Mouse (Mus musculus) CH12.LX (cell line): ENCODE measurements at regions not wholly inside any gene's neighbourhood (a gene's known extent, or its start where the extent isn't known, plus 50 kb on each side); places are given as distances from the start of the nearest gene placed in this dataset.

Source experiments
- DNase-seq: peaks from one replicate; pipeline ENCODE4 v3.0.0-alpha.2; 2013; ENCODE audit errors: extremely low read depth
- H3K27ac ChIP-seq: 2 replicates; pipeline ENCODE4 v1.5.1; 2012; ENCODE audit warnings: low read depth, mild to moderate bottlenecking, control low read depth, moderate library complexity; ENCODE audit not compliant: insufficient read depth
- H3K27me3 ChIP-seq: replicated peaks from 2 replicates; pipeline ENCODE3; 2012; ENCODE audit warnings: inconsistent platforms
- H3K36me3 ChIP-seq, 2 experiments: replicated peaks in 1 of 2; 2 replicates each; pipeline versions ENCODE3 to v1.6.1; 2012; ENCODE audit warnings: inconsistent platforms in 1 of 2, low read length in 1 of 2, mild to moderate bottlenecking in 1 of 2, mixed read lengths in 1 of 2, moderate library complexity in 1 of 2; ENCODE audit not compliant: control insufficient read depth in 1 of 2, insufficient read depth in 1 of 2
- H3K4me1 ChIP-seq, 2 experiments: 2 replicates each; pipeline ENCODE4 v1.6.1; 2012; ENCODE audit warnings: inconsistent platforms in 1 of 2, moderate library complexity in 1 of 2; ENCODE audit not compliant: insufficient read depth in 2 of 2, control insufficient read depth in 1 of 2
- H3K4me2 ChIP-seq: 2 replicates; pipeline ENCODE4 v1.6.1; 2012; ENCODE audit warnings: low read depth, mild to moderate bottlenecking, control low read depth; ENCODE audit not compliant: poor library complexity, insufficient read depth, severe bottlenecking
- H3K4me3 ChIP-seq, 3 experiments: fragments of 150-350 bp in 1 of 3; sonication (generic) in 1 of 3; replicated peaks in 1 of 3; 2 replicates each; pipeline versions ENCODE3 to v1.5.1; 2011 to 2012; ENCODE audit warnings: low read depth in 2 of 3, low read length in 2 of 3, mild to moderate bottlenecking in 2 of 3, moderate library complexity in 2 of 3, control low read depth in 1 of 3, improper control_type of control experiment in 1 of 3, inconsistent platforms in 1 of 3, mixed read lengths in 1 of 3; ENCODE audit not compliant: poor library complexity in 1 of 3
- H3K79me2 ChIP-seq: replicated peaks from 2 replicates; pipeline ENCODE4 v1.6.1; 2012; ENCODE audit warnings: mild to moderate bottlenecking, moderate library complexity; ENCODE audit not compliant: control insufficient read depth, poor library complexity, insufficient read depth, severe bottlenecking; ENCODE audit errors: extremely low read depth
- H3K9ac ChIP-seq: 2 replicates; pipeline ENCODE4 v1.6.1; 2012; ENCODE audit warnings: low read depth, mild to moderate bottlenecking, control low read depth, moderate library complexity; ENCODE audit not compliant: insufficient read depth
- H3K9me3 ChIP-seq: replicated peaks from 2 replicates; pipeline ENCODE3; 2012; ENCODE audit warnings: low read length, inconsistent platforms, mixed read lengths
- BHLHE40 ChIP-seq: IDR thresholded peaks from 2 replicates; pipeline ENCODE4 v1.6.1; 2011; ENCODE audit warnings: mild to moderate bottlenecking, low read depth, low read length, improper control_type of control experiment
- CHD2 ChIP-seq: IDR thresholded peaks from 2 replicates; pipeline ENCODE4 v1.6.1; 2011; ENCODE audit warnings: low read length, improper control_type of control experiment
- CTCF ChIP-seq, 2 experiments: IDR thresholded peaks in 1 of 2; conservative IDR thresholded peaks in 1 of 2; 2 replicates each; pipeline ENCODE4 v1.5.1; 2011 to 2012; ENCODE audit warnings: low read depth in 2 of 2, low read length in 2 of 2, improper control_type of control experiment in 1 of 2, inconsistent platforms in 1 of 2, mild to moderate bottlenecking in 1 of 2, moderate library complexity in 1 of 2
- E2F4 ChIP-seq: IDR thresholded peaks from 2 replicates; pipeline ENCODE4 v1.6.1; 2011; ENCODE audit warnings: low read depth, low read length, improper control_type of control experiment; ENCODE audit not compliant: insufficient replicate concordance
- ELF1 ChIP-seq: IDR thresholded peaks from 2 replicates; pipeline ENCODE4 v1.6.1; 2014; ENCODE audit warnings: low read depth, mild to moderate bottlenecking, inconsistent platforms, low read length, improper control_type of control experiment
- HCFC1 ChIP-seq: IDR thresholded peaks from 2 replicates; pipeline ENCODE4 v1.6.1; 2012; ENCODE audit warnings: low read depth, mild to moderate bottlenecking, inconsistent platforms, low read length, improper control_type of control experiment
- IRF4 ChIP-seq: IDR thresholded peaks from 2 replicates; pipeline ENCODE4 v1.6.1; 2014; ENCODE audit warnings: low read depth, mild to moderate bottlenecking, inconsistent platforms, low read length, improper control_type of control experiment
- JUND ChIP-seq: conservative IDR thresholded peaks from 2 replicates; pipeline ENCODE4 v1.6.1; 2011; ENCODE audit warnings: low read depth, low read length, improper control_type of control experiment
- MAFK ChIP-seq: IDR thresholded peaks from 2 replicates; pipeline ENCODE4 v1.6.1; 2011; ENCODE audit warnings: low read length, improper control_type of control experiment; ENCODE audit not compliant: insufficient replicate concordance
- MAX ChIP-seq: IDR thresholded peaks from 2 replicates; pipeline ENCODE4 v1.6.1; 2011; ENCODE audit warnings: low read length, improper control_type of control experiment
- NELFE ChIP-seq: IDR thresholded peaks from 2 replicates; pipeline ENCODE4 v1.6.1; 2011; ENCODE audit warnings: low read depth, low read length, improper control_type of control experiment
- POLR2A ChIP-seq: IDR thresholded peaks from 2 replicates; pipeline ENCODE4 v1.6.1; 2011; ENCODE audit warnings: low read depth, mild to moderate bottlenecking, improper control_type of control experiment, low read length
- RAD21 ChIP-seq: IDR thresholded peaks from 2 replicates; pipeline ENCODE4 v1.6.1; 2011; ENCODE audit warnings: low read depth, mild to moderate bottlenecking, low read length, improper control_type of control experiment, moderate library complexity
- RCOR1 ChIP-seq: conservative IDR thresholded peaks from 2 replicates; pipeline ENCODE4 v1.6.1; 2012; ENCODE audit warnings: low read depth, mild to moderate bottlenecking, inconsistent platforms, low read length, improper control_type of control experiment
- SIN3A ChIP-seq: IDR thresholded peaks from 2 replicates; pipeline ENCODE4 v1.6.1; 2012; ENCODE audit warnings: low read length, improper control_type of control experiment, inconsistent platforms
- SMC3 ChIP-seq: IDR thresholded peaks from 2 replicates; pipeline ENCODE4 v1.6.1; 2011; ENCODE audit warnings: low read depth, low read length, improper control_type of control experiment
- TBP ChIP-seq: conservative IDR thresholded peaks from 2 replicates; pipeline ENCODE4 v1.6.1; 2011; ENCODE audit warnings: low read depth, low read length, improper control_type of control experiment
- TCF12 ChIP-seq: IDR thresholded peaks from 2 replicates; pipeline ENCODE4 v1.6.1; 2014; ENCODE audit warnings: low read depth, mild to moderate bottlenecking, inconsistent platforms, low read length, improper control_type of control experiment
- ZKSCAN1 ChIP-seq: IDR thresholded peaks from 2 replicates; pipeline ENCODE4 v1.6.1; 2012; ENCODE audit warnings: low read depth, inconsistent platforms, low read length, improper control_type of control experiment, borderline replicate concordance
- dilution Hi-C: fragments of 300-500 bp; cut with MboI; formaldehyde crosslinking; loops from 2 replicates; pipeline ENCODE4 v1.14.3; 2020; ENCODE audit warnings: low sequenced_read_pairs; ENCODE audit not compliant: extremely low pct_unique_long_range_greater_than_20kb, extremely low pct_ligation_motif_present
- in situ Hi-C: fragments of 300-500 bp; cut with MboI; formaldehyde crosslinking; loops from 3 replicates; pipeline ENCODE4 v1.14.3; 2019; ENCODE audit warnings: low sequenced_read_pairs, low pct_ligation_motif_present, low pct_unique_long_range_greater_than_20kb, mixed read lengths

GRCm38 (mm10) chr16:71247516-71248139, 933.9 kb downstream of the Gbe1 start:
- TF ChIP-seq POLR2A (no peak), TBP (no peak), JUND (no peak), SMC3 (no peak), BHLHE40 (no peak), RCOR1 (no peak), ELF1 (no peak), RAD21 (peak; percentile 17), CHD2 (no peak), MAX (no peak), NELFE (no peak), CTCF (conservative IDR thresholded peaks at IDR 0.05 in 1 of 2, IDR thresholded peaks at IDR 0.05 in 1 of 2; ENCODE audit: low read depth in 2 of 2, low read length in 2 of 2) (0 out of 4 replicates have a peak, but pooled peaks of 1 of the 2 experiments have one; percentile 20), SIN3A (no peak)
- Histone ChIP-seq H3K27me3 (no peaks in the 10 kb centered on the region), H3K27ac (no peak overlapping the region), H3K4me1 (no peaks in the 10 kb centered on the region), H3K4me3 (no peak overlapping the region), H3K79me2 (no peaks in the 10 kb centered on the region), H3K4me2 (no peak overlapping the region), H3K36me3 (no peaks in the 10 kb centered on the region), H3K9me3 (peaks cover 53% of the 10 kb centered on the region), H3K9ac (no peak overlapping the region)
- no peak for DNase-seq
- in situ Hi-C loops (no loop called here), dilution Hi-C loops (no loop called here)

GRCm38 (mm10) chr16:71255740-71256139, 942.0 kb downstream of the Gbe1 start:
- no peak overlapping the region for H3K4me2 ChIP-seq
- TF ChIP-seq TCF12, result no peak
- TF ChIP-seq CTCF (conservative IDR thresholded peaks at IDR 0.05 in 1 of 2, IDR thresholded peaks at IDR 0.05 in 1 of 2; ENCODE audit: low read depth in 2 of 2, low read length in 2 of 2), result no peak
- TF ChIP-seq ELF1, result no peak
- TF ChIP-seq HCFC1, result no peak
- no peak for TF ChIP-seq SIN3A
- no peak for TF ChIP-seq ZKSCAN1
- TF ChIP-seq RCOR1, result no peak
- no peak for TF ChIP-seq TBP
- no peak for TF ChIP-seq E2F4
- no peak for TF ChIP-seq IRF4
- no peak for TF ChIP-seq CHD2
- TF ChIP-seq BHLHE40, result no peak
- no peak for TF ChIP-seq MAFK
- no peak for TF ChIP-seq JUND
- dilution Hi-C loops, result no loop called here

More at GRCm38 (mm10) chr16:71255740-71256139, 942.0 kb downstream of the Gbe1 start:
- H3K9me3 ChIP-seq, result peaks cover 42% of the 10 kb centered on the region
- no peak overlapping the region for H3K4me3 ChIP-seq
- H3K27ac ChIP-seq, result no peak overlapping the region
- H3K4me1 ChIP-seq, result no peaks in the 10 kb centered on the region
- in situ Hi-C loops, result no loop called here
- H3K79me2 ChIP-seq, result no peaks in the 10 kb centered on the region
- no peaks in the 10 kb centered on the region for H3K36me3 ChIP-seq
- H3K27me3 ChIP-seq, result no peaks in the 10 kb centered on the region
- DNase-seq, result no peak
- no peak overlapping the region for H3K9ac ChIP-seq
